Mouse (Mus musculus): Measurements from ENCODE around the gene Tada3.

Tada3 gene

GRCm38 (mm10) chr6:113386025-113386424 lies 8.3 kb upstream of the Tada3 start:
- DNase-seq (ENCODE audit: low read depth), result no peak

- no peak for DNase-seq (ENCODE audit: low read depth)
Measured at GRCm38 (mm10) chr6:113385160-113385714, 7.6 kb upstream of the Tada3 start.

- no peak for DNase-seq (ENCODE audit: low read depth)
Measured at GRCm38 (mm10) chr6:113384351-113384927, 6.8 kb upstream of the Tada3 start.

GRCm38 (mm10) chr6:113380480-113380879 lies 2.8 kb upstream of the Tada3 start:
- DNase-seq (ENCODE audit: low read depth), result no peak

GRCm38 (mm10) chr6:113379246-113379645 lies 1.6 kb upstream of the Tada3 start:
- DNase-seq (ENCODE audit: low read depth), result no peak

GRCm38 (mm10) chr6:113377172-113377495 lies 549 bp downstream of the Tada3 start:
- no peak for DNase-seq (ENCODE audit: low read depth)

- no peak for DNase-seq (ENCODE audit: low read depth)
Measured at GRCm38 (mm10) chr6:113373491-113373890, 4.2 kb downstream of the Tada3 start.

- no peak for DNase-seq (ENCODE audit: low read depth)
Measured at GRCm38 (mm10) chr6:113370194-113370929, 7.3 kb downstream of the Tada3 start.

GRCm38 (mm10) chr6:113368577-113368976 lies 9.1 kb downstream of the Tada3 start:
- no peak for DNase-seq (ENCODE audit: low read depth)

GRCm38 (mm10) chr6:113368124-113368523 lies 9.6 kb downstream of the Tada3 start:
- no peak for DNase-seq (ENCODE audit: low read depth)

- DNase-seq (ENCODE audit: low read depth), result no peak
Measured at GRCm38 (mm10) chr6:113367574-113367973, 10.1 kb downstream of the Tada3 start.

- DNase-seq (ENCODE audit: low read depth), result no peak
Measured at GRCm38 (mm10) chr6:113366639-113367038, 11.0 kb downstream of the Tada3 start.

- DNase-seq (ENCODE audit: low read depth), result no peak
Measured at GRCm38 (mm10) chr6:113364518-113365135, 13.1 kb downstream of the Tada3 start.

- DNase-seq (ENCODE audit: low read depth), result no peak
Measured at GRCm38 (mm10) chr6:113362241-113362640, 15.4 kb downstream of the Tada3 start.

GRCm38 (mm10) chr6:113361476-113361875 lies 16.2 kb downstream of the Tada3 start:
- DNase-seq (ENCODE audit: low read depth), result no peak

GRCm38 (mm10) chr6:113353696-113354095 lies 24.0 kb downstream of the Tada3 start:
- no peak for DNase-seq (ENCODE audit: low read depth)

- no peak for DNase-seq (ENCODE audit: low read depth)
Measured at GRCm38 (mm10) chr6:113352820-113353219, 24.9 kb downstream of the Tada3 start.

GRCm38 (mm10) chr6:113351653-113352052 lies 26.0 kb downstream of the Tada3 start:
- no peak for DNase-seq (ENCODE audit: low read depth)

- no peak for DNase-seq (ENCODE audit: low read depth)
Measured at GRCm38 (mm10) chr6:113351161-113351560, 26.5 kb downstream of the Tada3 start.

- no peak for DNase-seq (ENCODE audit: low read depth)
Measured at GRCm38 (mm10) chr6:113350538-113350937, 27.1 kb downstream of the Tada3 start.

GRCm38 (mm10) chr6:113346897-113347296 lies 30.8 kb downstream of the Tada3 start:
- no peak for DNase-seq (ENCODE audit: low read depth)

- DNase-seq (ENCODE audit: low read depth), result no peak
Measured at GRCm38 (mm10) chr6:113344321-113344720, 33.4 kb downstream of the Tada3 start.
